ENCODE assay signal across 34 mouse cellular contexts in genomic region chr7:68312395-68312794, GRCm38 (mm10). TPM values are rescaled to one million over a fixed set of nuclear protein-coding genes. Genes with fewer than 3 reads are reported as not detected.
DNase-seq lines count a peak whose midpoint lies in the region; ATAC-seq and TF ChIP-seq lines count a peak whose summit lies in the region.
"Had no signal": no experiment of that assay in that cellular context is flagged by ENCODE, and none has a peak within 500 bp of the region (broad histone marks: within the 10 kb centered on the region; RNA-seq: fewer than 3 reads in every experiment).

No protein-coding gene starts in this region.

- intact Hi-C loops in left cerebral cortex, adult 2 months (cut with DNase I), result no loop called here
- intact Hi-C loops in heart, postnatal 14 days (cut with DNase I), result no loop called here

- no peak overlapping the region for H3K4me3 ChIP-seq in left cerebral cortex, adult 2 months
- no peak overlapping the region for H3K4me3 ChIP-seq in embryonic fibroblast, embryonic 13.5 days (ENCODE audit: insufficient read depth, low read length)
- H3K4me3 ChIP-seq in hindbrain, embryonic 12.5 days, result no peak overlapping the region
- H3K4me3 ChIP-seq: embryonic facial prominence, embryonic 10.5 days; embryonic facial prominence, embryonic 15.5 days; forebrain, embryonic 13.5 days; heart, embryonic 10.5 days; heart, embryonic 15.5 days; hindbrain, embryonic 13.5 days; limb, embryonic 15.5 days; neural tube, embryonic 15.5 days; stomach, embryonic 15.5 days had no signal

- TF ChIP-seq POLR2A in embryonic fibroblast, embryonic 13.5 days (IDR thresholded peaks at IDR 0.05; ENCODE audit: low read depth, low read length), result no peak

- no peak overlapping the region for H3K4me2 ChIP-seq in hindbrain, embryonic 12.5 days (replicated peaks)
- H3K4me2 ChIP-seq: embryonic facial prominence, embryonic 15.5 days; forebrain, embryonic 13.5 days; heart, embryonic 15.5 days; hindbrain, embryonic 13.5 days; limb, embryonic 15.5 days; neural tube, embryonic 15.5 days; stomach, embryonic 15.5 days had no signal

- no peak overlapping the region for H3K27ac ChIP-seq in left cerebral cortex, adult 2 months
- peak overlapping the region; percentile 96 for H3K27ac ChIP-seq in embryonic fibroblast, embryonic 13.5 days (ENCODE audit: insufficient read depth, low read length)
- no peak overlapping the region for H3K27ac ChIP-seq in hindbrain, embryonic 12.5 days
- H3K27ac ChIP-seq: embryonic facial prominence, embryonic 10.5 days; embryonic facial prominence, embryonic 15.5 days; forebrain, embryonic 13.5 days; heart, embryonic 10.5 days; heart, embryonic 15.5 days; hindbrain, embryonic 13.5 days; kidney, postnatal 0 days; liver, embryonic 14.5 days; macrophage; neural tube, embryonic 15.5 days; stomach, embryonic 15.5 days had no signal

- no peak for TF ChIP-seq CTCF in left cerebral cortex, adult 2 months (IDR thresholded peaks at IDR 0.05)
- TF ChIP-seq CTCF in embryonic fibroblast, embryonic 13.5 days (IDR thresholded peaks at IDR 0.05; ENCODE audit: borderline replicate concordance, insufficient read depth, low read length), result no peak

- no peaks in the 10 kb centered on the region for H3K27me3 ChIP-seq in hindbrain, embryonic 12.5 days
- H3K27me3 ChIP-seq: CH12.LX; embryonic facial prominence, embryonic 15.5 days; hindbrain, embryonic 13.5 days; limb, embryonic 15.5 days; neural tube, embryonic 15.5 days; stomach, embryonic 15.5 days had no signal

- DNase-seq in cerebellum, adult 9-10 months, result peak; percentile 32
- DNase-seq in cerebellum, postnatal 10 days, result no peak
- peak; percentile 21 to 34 for DNase-seq in left cerebral cortex, adult 18-20 months (ENCODE audit: low spot score in 2 of 2)
- DNase-seq in left cerebral cortex, adult 2 months (ENCODE audit: extremely low spot score in 1 of 2, low spot score in 2 of 2), result no peak
- DNase-seq in heart, postnatal 14 days, result no peak
- DNase-seq: adrenal gland, postnatal 10 days; B cell, adult 2 months; gastrocnemius, postnatal 25 days; heart, adult 11 months; heart, postnatal 36 days; kidney, adult 8-10 months; lung, adult 2 months; lung, postnatal 10 days; midbrain, embryonic 14.5 days; right cerebral cortex, postnatal 25 days; thymus, postnatal 14 days had no signal

- H3K4me1 ChIP-seq in embryonic fibroblast, embryonic 13.5 days (ENCODE audit: control insufficient read depth, insufficient read depth, low read length), result peaks cover 28% of the 10 kb centered on the region
- 0 out of 2 replicates have a peak, but pooled peaks cover 4% of the 10 kb centered on the region for H3K4me1 ChIP-seq in hindbrain, embryonic 12.5 days
- H3K4me1 ChIP-seq: forebrain, embryonic 13.5 days; heart, embryonic 15.5 days; hindbrain, embryonic 13.5 days; neural tube, embryonic 15.5 days; stomach, embryonic 15.5 days had no signal

- H3K9ac ChIP-seq in hindbrain, embryonic 12.5 days, result no peak overlapping the region
- H3K9ac ChIP-seq: embryonic facial prominence, embryonic 15.5 days; forebrain, embryonic 13.5 days; heart, embryonic 15.5 days; hindbrain, embryonic 13.5 days; limb, embryonic 15.5 days; liver, embryonic 14.5 days; neural tube, embryonic 15.5 days; stomach, embryonic 15.5 days had no signal

- H3K9me3 ChIP-seq in hindbrain, embryonic 12.5 days (replicated peaks), result no peaks in the 10 kb centered on the region
- H3K9me3 ChIP-seq: embryonic facial prominence, embryonic 10.5 days; embryonic facial prominence, embryonic 15.5 days; forebrain, embryonic 13.5 days; heart, embryonic 10.5 days; heart, embryonic 15.5 days; hindbrain, embryonic 13.5 days; limb, embryonic 15.5 days; neural tube, embryonic 15.5 days; stomach, embryonic 15.5 days had no signal

- H3K36me3 ChIP-seq in hindbrain, embryonic 12.5 days, result no peaks in the 10 kb centered on the region
- H3K36me3 ChIP-seq: embryonic facial prominence, embryonic 10.5 days; embryonic facial prominence, embryonic 15.5 days; heart, embryonic 10.5 days; heart, embryonic 15.5 days; hindbrain, embryonic 13.5 days; limb, embryonic 15.5 days; neural tube, embryonic 15.5 days; stomach, embryonic 15.5 days had no signal

- no peak for ATAC-seq in hindbrain, embryonic 12.5 days (ENCODE audit: low FRiP score)
- ATAC-seq: forebrain, embryonic 13.5 days; intestine, embryonic 16.5 days had no signal

- 86% methylated on average over 5 of the region's 5 CpGs for WGBS in hindbrain, embryonic 12.5 days

RNA-seq across cellular contexts. Expression of gene Fam169b, which starts 38.8 kb away (rescaled TPM):
- total RNA-seq in left cerebral cortex, adult 18-20 months (2021), result 1 to 10 TPM; 1.1 to 1.7 TPM
- 1 to 10 TPM in 1 of 2 experiments, under 1 TPM in 1; 0.63 to 1.4 TPM for total RNA-seq in left cerebral cortex, adult 2 months (2021)
- polyA plus RNA-seq in embryonic fibroblast, embryonic 13.5 days (2011; ENCODE audit: insufficient read length, low read depth, missing spikeins), result 1.1 and 1.7 TPM in 2 replicates
- 0.34 and 0.42 TPM in 2 replicates for polyA plus RNA-seq in hindbrain, embryonic 12.5 days (2016; fragmentation: Nextera tagmentation; extraction: Ambion mirVana)
- total RNA-seq in heart, postnatal 14 days (2021), result 1 to 10 TPM in 1 of 2 experiments, under 1 TPM in 1; 0.38 to 1.2 TPM
- polyA plus RNA-seq: forebrain, embryonic 13.5 days had no signal

RNA-seq across cellular contexts. Expression of gene Pgpep1l, which starts 48.4 kb away (rescaled TPM):
- 1 to 10 TPM; 2.4 to 3.5 TPM for total RNA-seq in left cerebral cortex, adult 18-20 months (2021)
- 1 to 10 TPM; 1.9 to 3.1 TPM for total RNA-seq in left cerebral cortex, adult 2 months (2021)
- 1.8 and 2.2 TPM in 2 replicates for polyA plus RNA-seq in embryonic fibroblast, embryonic 13.5 days (2011; ENCODE audit: insufficient read length, low read depth, missing spikeins)
- not detected in 2 replicates for polyA plus RNA-seq in hindbrain, embryonic 12.5 days (2016; fragmentation: Nextera tagmentation; extraction: Ambion mirVana)
- total RNA-seq in heart, postnatal 14 days (2021), result under 1 TPM in 1 of 2 experiments, not detected in 1; 0.39 TPM
- total RNA-seq: CH12.LX; monocyte, adult 5-6 weeks had no signal
- polyA plus RNA-seq: embryonic facial prominence, embryonic 10.5 days; embryonic facial prominence, embryonic 15.5 days; forebrain, embryonic 13.5 days; heart, embryonic 10.5 days; hindbrain, embryonic 13.5 days; intestine, embryonic 16.5 days; large intestine, adult 2 months; liver, embryonic 14.5 days; midbrain, embryonic 14.5 days; neural tube, embryonic 15.5 days; stomach, embryonic 15.5 days had no signal

Comparison
In these comparisons a context has a peak if more than half of its experiments do, and no peak if none do; other contexts are left out.
1. DNase-seq: peak in cerebellum, adult 9-10 months (single experiment) and left cerebral cortex, adult 18-20 months (2 of 2); none in cerebellum, postnatal 10 days (0 of 2), left cerebral cortex, adult 2 months (0 of 2) and heart, postnatal 14 days (0 of 2).